Mouse (Mus musculus) erythroblast, embryonic 14.5 days (primary cell): Measurements from ENCODE around the gene Col5a1.

Experiments
- GATA1 ChIP-seq: IDR thresholded peaks from 2 replicates; pipeline ENCODE4 v1.6.1; 2012; ENCODE audit warnings: low read length, inconsistent platforms, mixed read lengths
- TAL1 ChIP-seq: IDR thresholded peaks from 3 replicates; pipeline ENCODE4 v1.6.1; 2012; ENCODE audit warnings: low read length, inconsistent platforms, mixed read lengths

GRCm38 (mm10) chr2:27999996-28000583 is 113.9 kb downstream of the Col5a1 start:
- peak; percentile 70 for TF ChIP-seq GATA1
- TF ChIP-seq TAL1, result peak; percentile 78
